Mouse (Mus musculus) layer of hippocampus, adult 2 months (tissue): ENCODE data around the gene Tsc22d1. TPM values are rescaled to one million over a fixed set of nuclear protein-coding genes. Genes with fewer than 3 reads are reported as not detected.
A peak's percentile ranks its signal among the peaks of the same experiment; 100 is the strongest.

Experiments used
- DNase-seq, 2 experiments: peaks; one replicate each; pipeline ENCODE4 v3.0.0; 2022; ENCODE audit warnings: low spot score in 2 of 2
- H3K27ac ChIP-seq: fragments of 200-600 bp; 2 replicates; pipeline ENCODE4 v1.8.1; 2022
- H3K4me3 ChIP-seq: fragments of 200-600 bp; 2 replicates; pipeline ENCODE4 v1.8.1; 2022; ENCODE audit warnings: mild to moderate bottlenecking
- CTCF ChIP-seq: fragments of 200-600 bp; conservative IDR thresholded peaks from 2 replicates; pipeline ENCODE4 v1.8.1; 2022; ENCODE audit warnings: antibody characterized with exemption, mild to moderate bottlenecking, moderate library complexity
- total RNA-seq, 2 experiments: library from RNA; stranded (reverse); gene quantifications; 2 replicates each; pipeline ENCODE4 v1.2.3; 2021

Tsc22d1 gene
- total RNA-seq, 2 experiments from 2014 or later = 503 to 530 TPM

DNA sequence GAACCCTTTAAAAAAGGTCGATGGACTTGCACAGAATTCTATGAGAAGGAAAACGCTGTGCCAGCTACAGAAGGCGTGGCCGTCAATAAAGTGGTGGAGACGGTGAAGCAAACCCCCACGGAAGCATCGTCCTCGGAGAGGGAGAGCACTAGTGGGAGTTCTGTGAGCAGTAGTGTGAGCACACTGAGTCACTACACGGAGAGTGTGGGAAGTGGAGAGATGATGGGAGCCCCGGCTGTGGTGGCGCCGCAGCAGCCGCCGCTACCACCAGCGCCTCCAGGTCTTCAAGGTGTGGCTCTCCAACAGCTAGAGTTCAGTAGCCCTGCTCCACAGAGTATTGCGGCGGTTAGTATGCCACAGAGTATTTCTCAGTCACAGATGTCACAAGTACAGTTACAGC, 2.6 kb downstream of the Tsc22d1 start:
- H3K4me3 ChIP-seq = peak overlapping the region; percentile 78
- H3K27ac ChIP-seq = peak overlapping the region; percentile 98
- TF ChIP-seq CTCF = no peak
- DNase-seq = peak in 1 of 2 experiments; percentile 12

DNA sequence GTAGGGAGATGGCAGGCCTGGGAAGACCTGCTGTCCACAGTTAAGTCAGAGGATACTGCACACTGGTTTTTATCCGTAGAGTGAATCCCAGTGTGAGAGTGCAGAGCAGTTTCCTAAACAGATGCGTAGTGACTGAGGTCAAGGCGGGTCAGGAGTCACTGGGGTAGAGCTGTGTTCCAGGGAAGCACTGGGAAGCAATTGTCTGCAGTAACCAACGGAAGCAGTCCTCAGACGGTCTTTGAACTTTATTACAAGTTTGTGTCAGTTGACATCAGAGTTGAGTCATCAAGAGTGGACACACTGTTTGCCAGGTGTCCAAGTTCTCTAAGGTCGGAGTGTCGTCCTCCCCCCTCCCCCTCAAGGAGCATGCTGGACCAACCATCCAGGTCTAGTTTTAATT, 6.0 kb downstream of the Tsc22d1 start:
- DNase-seq = no peak
- no peak overlapping the region for H3K27ac ChIP-seq
- peak overlapping the region; percentile 78 for H3K4me3 ChIP-seq
- TF ChIP-seq CTCF = no peak

DNA sequence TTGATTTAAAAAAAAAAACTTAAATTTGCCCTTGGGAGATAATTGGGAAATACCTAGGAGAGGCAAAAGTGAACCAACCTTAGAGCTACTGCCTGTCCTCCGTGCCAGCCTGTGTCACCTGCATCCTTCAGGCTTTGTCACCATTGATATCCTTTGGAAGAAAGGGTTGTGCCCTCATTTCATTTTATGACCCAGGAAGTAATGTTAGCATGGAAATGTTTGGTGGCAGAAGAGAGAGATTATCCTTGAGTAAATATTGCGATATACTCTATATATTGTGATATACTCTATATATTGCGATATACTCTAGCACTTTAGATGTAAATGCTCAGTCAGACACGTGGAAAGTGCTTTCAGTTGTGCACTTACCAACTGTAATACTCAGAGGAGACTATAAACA, 6.4 kb downstream of the Tsc22d1 start:
- DNase-seq = no peak
- no peak for TF ChIP-seq CTCF
- Histone ChIP-seq H3K27ac (no peak overlapping the region), H3K4me3 (peak overlapping the region; percentile 78)

DNA sequence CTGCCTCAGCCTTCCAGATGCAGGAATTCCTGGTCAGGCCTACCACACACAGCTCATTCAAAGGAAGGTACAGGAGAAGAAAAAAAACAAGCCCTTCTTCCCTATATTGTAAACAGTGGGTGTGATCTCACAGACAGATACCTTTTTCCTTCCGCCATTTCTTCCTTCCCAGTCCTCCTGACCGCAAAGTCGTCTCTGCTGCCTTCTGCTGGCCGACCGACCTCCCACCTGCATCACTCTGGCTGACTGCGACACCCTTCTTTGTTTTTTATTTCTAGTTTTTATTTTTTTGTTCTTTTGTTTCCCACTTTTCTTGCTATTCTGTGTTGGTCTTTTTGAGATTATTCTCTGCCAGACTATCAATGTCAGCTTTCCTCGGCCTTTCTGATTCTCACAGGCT, 10.7 kb downstream of the Tsc22d1 start:
- Histone ChIP-seq H3K4me3 (no peak overlapping the region), H3K27ac (peak overlapping the region; percentile 25; the same call in 1 of the 2 replicates)
- peak; percentile 42 for TF ChIP-seq CTCF
- DNase-seq = no peak

DNA sequence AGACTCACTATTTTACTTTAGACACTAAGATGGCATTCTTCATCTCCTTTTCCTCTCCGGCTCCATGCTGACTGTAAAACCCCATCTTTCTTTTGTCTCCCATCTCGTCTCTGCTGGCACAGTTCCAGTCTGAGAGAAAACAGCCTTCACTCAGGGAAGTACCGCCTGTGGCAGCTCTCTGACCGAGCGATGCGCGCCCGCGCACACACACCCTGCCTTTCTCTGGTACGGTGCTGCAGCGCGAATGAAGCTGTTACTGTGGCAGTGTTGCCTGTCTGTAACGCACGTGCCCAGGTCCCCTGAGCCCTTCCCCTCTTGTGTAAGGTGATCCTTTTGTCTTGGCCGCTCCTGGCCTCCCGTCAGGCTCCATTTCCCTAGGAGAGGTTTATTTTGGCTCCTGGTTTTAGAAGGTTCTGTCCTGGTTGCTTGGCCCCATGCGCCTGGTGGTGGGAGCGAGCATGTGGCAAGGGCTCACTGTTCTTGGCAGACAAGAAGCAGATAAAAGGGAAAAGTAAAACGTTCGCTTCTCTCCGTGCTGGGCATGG, 11.3 kb downstream of the Tsc22d1 start:
- peak; percentile 14; the same call in 1 of the 2 replicates for TF ChIP-seq CTCF
- DNase-seq = no peak
- Histone ChIP-seq H3K27ac (peak overlapping the region; percentile 25; the same call in 1 of the 2 replicates), H3K4me3 (no peak overlapping the region)

DNA sequence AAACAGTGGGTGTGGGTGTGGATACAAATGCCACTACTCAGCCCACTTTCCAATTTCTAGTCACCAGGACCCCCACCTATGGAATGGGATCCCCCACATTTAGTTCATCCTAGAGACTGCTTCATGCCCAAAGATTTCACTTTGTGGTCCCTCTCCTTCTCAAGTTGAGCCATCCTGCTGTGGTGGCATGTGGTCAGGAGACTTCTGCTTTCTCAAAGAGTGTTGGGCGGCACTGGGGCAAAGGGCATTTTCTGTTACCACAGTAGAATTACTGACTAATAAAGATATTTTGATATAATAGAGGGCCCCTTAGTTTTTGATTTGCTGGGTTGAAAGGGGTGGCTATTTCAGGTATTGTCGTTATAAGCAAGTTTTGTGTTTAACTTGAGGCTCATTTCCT, 14.1 kb downstream of the Tsc22d1 start:
- no peak for DNase-seq
- no peak overlapping the region for H3K4me3 ChIP-seq
- no peak overlapping the region for H3K27ac ChIP-seq
- TF ChIP-seq CTCF = no peak

DNA sequence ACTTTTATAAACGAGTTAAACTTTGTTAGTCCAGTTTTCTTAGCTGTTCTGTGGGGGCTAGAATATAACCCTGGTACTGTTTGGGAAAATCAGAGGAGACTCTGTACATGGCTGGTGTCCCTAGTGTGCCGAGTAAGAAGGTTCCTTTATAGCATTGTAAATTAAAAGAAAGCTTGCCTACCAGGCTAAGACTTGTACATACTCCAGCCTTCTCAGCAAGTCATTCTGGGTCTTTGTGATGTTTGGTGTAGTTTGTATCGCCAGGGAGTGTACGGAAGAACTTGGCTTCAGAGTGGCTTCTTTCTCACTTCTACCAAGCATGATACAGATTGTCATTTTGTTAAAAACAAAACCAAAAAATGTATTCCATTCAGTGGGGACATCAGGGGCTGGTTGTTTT, 17.2 kb downstream of the Tsc22d1 start:
- Histone ChIP-seq H3K27ac (peak overlapping the region; percentile 10; the same call in 1 of the 2 replicates), H3K4me3 (no peak overlapping the region)
- DNase-seq = no peak
- TF ChIP-seq CTCF = no peak

DNA sequence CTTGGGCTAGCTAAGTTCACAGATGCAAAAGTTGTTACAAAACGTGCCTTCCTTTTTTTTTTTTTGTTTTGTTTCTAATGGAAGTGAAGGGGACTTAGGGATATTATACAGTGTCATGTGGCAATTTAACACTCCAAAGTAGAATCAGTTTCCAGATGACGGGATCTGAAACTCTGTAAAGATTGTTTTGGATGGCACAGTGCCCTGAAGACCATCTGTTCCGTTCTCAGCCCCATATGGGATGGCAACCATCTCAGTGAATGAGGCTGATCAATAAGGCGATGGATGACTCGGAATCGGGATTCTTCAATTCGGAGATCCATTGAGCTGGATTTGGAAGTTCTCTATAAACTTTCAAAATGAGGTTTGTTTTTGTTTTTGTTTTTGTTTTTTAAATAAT, 17.6 kb downstream of the Tsc22d1 start:
- Histone ChIP-seq H3K27ac (peak overlapping the region; percentile 10; the same call in 1 of the 2 replicates), H3K4me3 (no peak overlapping the region)
- TF ChIP-seq CTCF = no peak
- peak; percentile 74 to 79 for DNase-seq

DNA sequence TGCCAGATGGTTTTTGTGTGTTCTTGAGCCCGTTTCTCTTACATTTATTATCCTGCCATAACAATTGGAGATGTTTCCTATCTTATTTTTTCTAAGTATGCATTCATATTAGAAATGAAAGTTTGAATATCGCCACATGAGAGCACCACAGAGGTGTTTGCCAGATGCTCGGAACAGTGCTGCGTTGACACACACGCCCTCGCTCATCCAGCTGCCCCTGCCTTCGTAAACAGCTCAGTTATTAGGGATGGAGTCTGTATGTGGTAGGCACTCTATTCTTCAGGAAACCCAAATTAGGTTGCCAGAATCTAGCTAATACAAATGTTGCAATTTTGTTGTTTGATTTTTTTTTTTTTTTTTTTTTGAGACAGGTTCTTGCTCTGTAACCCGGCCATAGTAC, 18.1 kb downstream of the Tsc22d1 start:
- Histone ChIP-seq H3K27ac (0 out of 2 replicates have a peak overlapping the region, but pooled peaks have one; percentile 2), H3K4me3 (no peak overlapping the region)
- TF ChIP-seq CTCF = no peak
- DNase-seq = no peak

DNA sequence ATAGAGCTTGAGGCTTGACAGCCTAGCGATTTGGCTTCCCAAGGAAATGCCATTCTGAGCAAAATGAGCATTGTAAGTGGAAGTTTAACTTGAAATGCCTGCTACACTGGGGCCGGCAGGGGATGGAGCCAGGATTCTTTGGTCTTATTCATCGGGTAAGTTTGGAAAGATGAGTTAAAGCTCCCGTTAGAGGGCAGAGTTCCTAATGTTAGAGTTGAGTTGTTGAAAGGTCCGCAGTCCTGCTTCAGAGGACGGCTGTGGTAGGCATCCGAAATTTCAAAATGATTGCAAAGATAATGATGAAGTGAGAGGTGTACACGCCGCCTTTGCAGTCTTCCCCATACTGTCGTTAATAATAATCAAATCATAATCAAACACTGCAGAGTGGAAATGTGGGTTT, 27.4 kb downstream of the Tsc22d1 start:
- H3K27ac ChIP-seq = no peak overlapping the region
- H3K4me3 ChIP-seq = no peak overlapping the region
- peak; percentile 16; the same call in 1 of the 2 replicates for TF ChIP-seq CTCF
- DNase-seq = no peak

DNA sequence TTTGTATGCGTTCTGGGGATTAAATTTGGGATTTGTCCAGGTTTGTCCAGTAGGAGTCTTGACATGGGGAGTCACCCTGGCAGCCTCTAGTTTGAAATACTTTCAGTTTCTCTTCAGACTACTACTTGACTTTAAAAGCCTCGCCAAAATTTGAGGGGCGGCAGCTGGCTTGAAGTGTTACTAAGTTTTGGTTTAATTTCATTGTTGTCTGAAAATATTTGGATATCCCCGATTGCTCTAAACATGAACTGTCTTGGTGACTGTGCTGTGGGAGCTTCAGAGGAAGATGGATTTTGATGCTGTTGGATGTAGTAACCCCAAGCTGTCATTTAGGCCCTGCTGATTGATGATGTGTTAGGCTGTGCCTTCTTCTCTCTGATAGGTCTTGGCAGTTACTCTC, 34.2 kb downstream of the Tsc22d1 start:
- no peak for DNase-seq
- Histone ChIP-seq H3K4me3 (no peak overlapping the region), H3K27ac (no peak overlapping the region)
- TF ChIP-seq CTCF = no peak

DNA sequence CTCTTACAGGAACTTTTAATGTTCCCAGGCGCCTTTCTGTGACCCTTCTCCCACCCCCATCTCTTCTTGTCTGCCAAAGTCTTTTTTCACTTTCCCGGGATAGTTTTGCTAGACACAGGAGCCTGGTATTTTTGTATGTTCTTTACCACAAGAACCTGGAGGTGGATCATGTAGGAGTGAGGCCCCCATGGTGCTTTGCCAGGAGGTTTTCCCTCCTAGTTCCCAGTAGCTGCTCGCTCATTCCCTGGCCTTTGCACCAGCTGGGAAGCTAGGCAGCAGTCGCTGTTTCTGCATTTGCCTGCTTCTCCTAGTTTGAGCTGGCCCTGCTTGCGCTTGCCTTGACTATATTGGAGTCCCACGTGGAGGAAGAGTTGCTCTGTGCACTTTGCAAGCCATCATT, 36.2 kb downstream of the Tsc22d1 start:
- no peak for DNase-seq
- Histone ChIP-seq H3K27ac (no peak overlapping the region), H3K4me3 (no peak overlapping the region)
- no peak for TF ChIP-seq CTCF

DNA sequence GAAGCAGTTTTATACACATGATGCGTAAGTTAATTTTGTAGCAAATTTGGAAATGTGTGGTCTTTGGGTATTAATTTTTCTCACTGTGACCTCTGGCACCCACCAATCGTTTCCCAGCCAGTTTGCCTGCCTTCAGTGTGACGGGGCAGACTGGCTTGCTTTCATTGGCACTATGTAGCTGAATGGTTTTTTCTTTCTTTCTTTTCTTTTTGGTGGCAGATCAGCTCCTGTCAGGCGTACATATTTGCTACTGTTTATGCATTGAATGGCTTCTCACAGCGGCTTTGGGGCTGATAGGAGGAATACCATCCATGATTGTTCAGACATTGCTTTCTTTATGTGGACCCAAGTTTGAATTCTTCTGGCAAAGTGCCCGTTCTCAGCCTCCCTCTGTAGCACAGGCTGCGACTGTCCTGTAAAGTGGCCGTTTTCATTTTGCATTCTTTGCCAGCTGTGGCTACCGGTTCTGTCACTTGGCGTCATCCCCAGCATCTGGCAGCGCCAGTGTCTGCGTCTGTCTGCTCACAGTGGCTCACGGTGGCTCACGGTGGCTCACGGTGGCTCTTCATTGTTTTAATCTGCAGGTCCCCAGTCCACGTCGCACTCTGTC, 38.1 kb downstream of the Tsc22d1 start:
- Histone ChIP-seq H3K27ac (no peak overlapping the region), H3K4me3 (no peak overlapping the region)
- DNase-seq = no peak
- TF ChIP-seq CTCF = no peak

DNA sequence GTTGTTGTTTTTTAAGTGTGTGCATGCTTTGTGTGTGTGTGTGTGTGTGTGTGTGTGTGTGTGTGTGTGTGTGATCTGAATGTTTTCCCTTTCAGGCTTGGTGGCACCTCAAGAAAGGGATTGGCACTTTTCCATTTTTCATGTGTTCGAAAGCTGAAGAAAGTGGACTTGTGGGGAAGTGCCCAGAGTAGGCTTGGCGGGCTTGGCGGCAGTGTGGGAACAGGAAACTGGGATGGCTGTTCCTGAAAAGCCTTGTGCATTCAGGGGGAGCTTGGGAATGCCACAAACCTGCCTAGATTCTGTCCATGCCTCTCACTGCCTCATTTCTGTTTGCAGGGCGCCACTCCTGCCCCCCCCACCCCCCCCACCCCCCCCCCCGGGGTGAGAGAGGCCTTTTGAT, 39.9 kb downstream of the Tsc22d1 start:
- no peak overlapping the region for H3K4me3 ChIP-seq
- no peak overlapping the region for H3K27ac ChIP-seq
- no peak for TF ChIP-seq CTCF
- DNase-seq = no peak
